Mouse (Mus musculus): ENCODE data around the gene Cyb5r2.
A peak's percentile ranks its signal among the peaks of the same experiment; 100 is the strongest.

The Cyb5r2 gene

DNA sequence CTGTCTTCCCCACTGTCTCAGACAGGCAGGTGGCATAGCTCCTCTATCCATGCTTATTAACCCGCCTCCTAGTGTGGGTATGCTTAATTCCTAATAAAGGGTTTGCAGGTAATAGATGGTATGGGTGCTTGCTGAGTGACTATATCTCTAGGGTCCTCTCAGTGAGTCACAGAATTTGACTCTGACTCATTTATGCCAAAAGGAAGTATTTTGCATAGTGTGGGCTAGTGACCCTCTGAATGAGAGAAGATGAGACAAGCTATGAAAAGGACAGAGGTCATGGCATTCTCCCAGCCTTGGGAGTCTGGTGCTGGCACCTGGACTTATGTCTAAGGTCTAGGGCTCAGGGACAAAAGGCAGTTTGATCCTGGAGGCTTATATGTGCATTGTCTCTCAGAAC is 37.1 kb downstream of the Cyb5r2 start:
- no peak for DNase-seq

DNA sequence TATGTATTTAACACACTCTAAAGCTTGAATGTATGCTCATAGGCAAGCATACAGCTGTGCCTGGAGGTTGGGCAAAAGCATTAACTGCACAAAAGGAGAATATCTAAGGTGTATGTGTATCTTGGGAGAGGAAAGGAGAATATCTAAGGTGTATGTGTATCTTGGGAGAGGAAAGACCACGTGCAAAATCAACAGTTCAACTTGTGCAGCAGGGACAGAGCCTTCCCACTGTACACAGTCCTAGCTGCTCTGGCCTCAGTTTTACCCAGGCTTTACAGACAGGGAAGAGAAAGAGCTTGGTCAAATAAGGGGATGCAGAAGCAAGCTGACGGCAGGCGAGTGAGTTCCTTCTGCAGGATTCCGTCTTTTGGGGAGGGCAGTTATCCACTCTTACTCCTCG is 43.8 kb downstream of the Cyb5r2 start:
- no peak for DNase-seq

DNA sequence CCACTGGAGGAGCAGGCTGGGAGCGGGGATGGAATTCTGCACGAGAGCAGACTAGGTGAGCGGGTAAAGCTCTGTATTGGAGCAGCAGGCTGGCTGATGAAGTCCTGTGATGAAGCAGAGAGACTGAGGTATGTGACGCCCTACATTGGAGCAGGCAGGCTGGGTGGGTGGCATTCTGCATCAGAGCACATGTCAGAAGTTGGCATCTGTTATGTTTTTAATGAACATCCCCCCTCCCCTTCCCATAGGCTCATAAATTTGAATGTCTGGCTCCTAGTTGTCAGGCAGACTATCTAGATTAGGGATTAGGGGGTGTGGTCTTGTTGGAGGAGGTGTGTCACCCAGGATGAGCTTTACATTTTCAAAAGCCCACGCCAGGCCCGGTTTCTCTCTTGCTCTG is 45.1 kb downstream of the Cyb5r2 start:
- DNase-seq, result peak; percentile 89

DNA sequence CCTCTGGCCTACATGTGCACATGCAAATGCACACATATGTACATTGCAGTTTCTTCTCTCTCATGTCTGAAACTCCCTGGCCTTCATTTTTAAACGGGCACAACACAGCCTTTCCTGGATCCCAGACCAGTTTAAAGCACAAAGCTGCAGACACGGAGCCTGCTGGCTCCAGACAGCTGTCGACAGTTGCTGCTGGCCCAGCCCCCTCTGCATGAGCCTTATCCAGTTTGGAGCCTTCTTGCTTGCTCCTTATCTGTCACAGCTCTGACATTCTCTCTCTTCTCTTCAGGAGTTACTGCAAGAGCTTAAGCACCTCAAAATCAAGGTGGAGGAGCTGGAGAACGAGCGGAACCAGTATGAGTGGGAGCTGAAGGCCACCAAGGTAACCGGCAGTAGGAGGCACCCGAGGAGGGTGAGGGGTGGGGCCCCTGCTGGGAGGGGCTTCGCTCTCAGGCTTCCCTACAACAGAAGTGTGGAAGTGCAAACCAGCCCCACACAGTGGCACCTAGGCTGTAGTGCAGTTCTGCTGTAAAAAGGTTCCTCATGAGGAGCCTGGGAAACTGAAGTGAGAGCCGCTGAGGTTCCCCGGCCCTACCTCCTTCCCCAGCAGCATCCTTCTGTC is 49.2 kb downstream of the Cyb5r2 start:
- DNase-seq, result peak; percentile 86

DNA sequence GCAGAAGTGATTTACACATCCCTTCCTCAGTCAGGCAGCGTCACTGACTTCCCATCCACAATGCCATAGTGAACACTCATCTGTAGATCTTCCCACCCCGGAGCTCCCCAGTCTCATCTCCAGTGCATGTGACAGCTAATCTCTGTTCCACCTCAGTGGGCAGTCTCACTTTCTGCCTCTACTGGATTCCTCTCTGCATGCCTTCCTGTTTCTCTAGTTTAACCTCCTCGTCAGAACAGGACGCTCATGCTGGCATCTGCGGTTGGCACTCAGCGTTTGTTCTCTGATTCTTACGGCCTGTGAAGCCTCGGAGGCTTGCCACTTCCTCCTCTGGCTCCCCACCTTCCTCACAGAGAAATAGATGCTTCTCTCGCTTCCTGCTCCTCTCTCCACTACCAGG is 50.2 kb downstream of the Cyb5r2 start:
- DNase-seq, result no peak

DNA sequence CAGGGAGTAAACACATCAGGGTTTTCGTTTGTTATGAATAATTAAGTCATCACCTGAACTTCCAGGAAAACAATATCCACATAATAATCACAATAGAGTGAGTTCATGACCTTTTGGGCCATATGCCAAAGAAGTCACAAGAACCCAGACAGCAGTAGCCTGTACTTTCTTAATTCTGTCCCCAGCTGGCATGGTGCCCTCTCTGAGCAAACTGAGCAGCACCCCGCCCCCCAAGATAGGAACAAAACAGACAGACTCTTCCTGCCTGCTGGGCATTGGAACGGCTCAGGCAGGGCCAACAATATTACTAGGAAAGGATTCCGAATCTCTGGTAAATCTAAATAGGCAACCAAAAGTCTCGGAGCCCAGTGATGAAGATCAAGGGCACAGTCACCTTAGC is 51.9 kb downstream of the Cyb5r2 start:
- DNase-seq, result peak; percentile 46

DNA sequence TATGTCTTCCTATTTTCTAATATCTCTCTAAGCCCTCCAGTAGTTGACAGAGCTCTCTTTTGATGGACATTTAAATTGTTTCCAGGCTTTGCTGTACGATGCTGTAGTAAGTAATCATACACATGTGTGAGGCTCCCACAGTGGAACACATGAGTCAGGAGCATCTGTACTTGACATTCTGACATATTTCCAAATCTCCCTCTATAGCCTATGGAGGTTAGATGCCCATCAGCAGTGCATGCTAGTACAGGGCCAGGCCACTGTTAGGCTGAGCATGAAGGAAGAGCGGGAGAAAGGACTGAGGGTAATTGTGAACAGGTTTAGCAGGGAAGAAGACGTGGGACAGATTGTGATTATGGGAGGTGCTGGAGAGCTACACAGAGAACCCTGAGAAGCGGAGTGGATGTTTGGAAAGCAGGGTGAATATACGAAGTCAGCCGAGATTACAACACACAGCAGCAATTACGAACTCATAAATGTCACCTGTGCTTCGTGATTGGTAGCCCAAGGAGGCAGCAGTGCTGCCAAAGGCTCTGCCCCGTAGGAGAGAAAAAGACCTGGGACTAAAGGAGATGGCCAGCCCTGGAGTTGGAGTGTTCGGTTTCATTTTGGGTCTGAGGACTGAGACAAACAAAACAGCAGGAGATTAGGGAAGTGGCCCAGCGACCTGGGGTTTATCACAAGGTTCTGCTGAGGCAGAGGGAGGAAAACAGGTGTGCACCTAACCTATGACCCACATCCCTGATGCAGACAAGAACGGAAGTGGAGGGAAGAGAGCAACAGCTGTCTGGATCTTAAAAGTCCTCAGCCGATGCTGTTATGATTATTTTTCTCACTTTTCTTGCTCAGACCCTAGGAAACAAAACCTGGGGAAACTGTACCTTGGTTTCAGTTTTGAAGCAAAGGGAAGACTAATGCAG is 55.1 kb downstream of the Cyb5r2 start:
- DNase-seq, result no peak

DNA sequence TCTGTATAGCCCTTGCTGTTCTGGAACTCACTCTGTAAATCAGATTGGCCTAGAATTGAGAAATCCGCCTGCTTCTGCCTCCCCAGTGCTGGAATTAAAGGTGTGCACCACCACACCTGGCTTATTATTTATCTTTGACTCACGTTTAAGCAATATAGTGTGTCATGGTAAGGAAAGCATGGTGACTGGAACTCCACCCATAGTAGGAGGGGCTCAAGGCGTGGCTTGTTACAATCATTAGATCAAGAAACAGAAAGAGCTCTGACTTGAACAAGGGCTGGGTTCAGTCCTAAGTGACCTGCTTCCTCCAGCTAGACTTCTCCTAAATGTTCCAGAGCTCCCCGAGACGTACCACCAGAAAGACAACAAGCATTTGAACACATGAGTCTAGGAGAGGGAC is 57.2 kb downstream of the Cyb5r2 start:
- no peak for DNase-seq

DNA sequence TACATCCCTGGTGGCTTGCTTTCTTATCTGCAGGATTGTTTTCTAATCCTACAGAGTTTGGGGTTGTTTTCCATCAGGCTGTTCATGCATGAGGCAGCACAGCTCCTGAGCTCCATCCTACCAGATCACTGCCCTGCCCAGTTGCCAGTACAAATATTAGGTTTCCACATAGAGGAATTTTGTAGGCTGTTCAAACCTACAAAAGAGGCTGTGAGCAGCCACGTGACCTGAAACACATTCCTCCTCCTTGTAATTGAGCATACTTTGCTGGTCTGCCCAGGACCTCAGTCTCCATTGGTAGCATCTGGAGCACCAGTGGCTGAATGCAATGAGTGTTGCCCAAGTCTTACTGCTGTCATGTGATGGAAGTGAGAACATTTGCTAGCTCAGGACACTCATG is 57.9 kb downstream of the Cyb5r2 start:
- DNase-seq, result no peak
